Mouse (Mus musculus) ES-E14 (cell line): ENCODE data around the gene Ppt2.

Experiments
- CHD2 ChIP-seq: IDR thresholded peaks from 2 replicates; pipeline ENCODE4 v1.6.1; 2014; ENCODE audit warnings: mild to moderate bottlenecking, low read depth, low read length, inconsistent platforms
- HCFC1 ChIP-seq: IDR thresholded peaks from 2 replicates; pipeline ENCODE4 v1.6.1; 2012; ENCODE audit warnings: low read length, inconsistent platforms, borderline replicate concordance; ENCODE audit not compliant: insufficient read depth

- TF ChIP-seq CHD2 (no peak), HCFC1 (no peak)
Observed at GRCm38 (mm10) chr17:34596098-34596497, 32.2 kb downstream of the Ppt2 start.
